Mouse (Mus musculus): Measurements from ENCODE around the gene Rps23. TPM values are rescaled to one million over a fixed set of nuclear protein-coding genes. Genes with fewer than 3 reads are reported as not detected.

Gene Rps23
- total and polyA plus RNA-seq, 2 experiments from 2014 or later = 145 to 493 TPM

DNA sequence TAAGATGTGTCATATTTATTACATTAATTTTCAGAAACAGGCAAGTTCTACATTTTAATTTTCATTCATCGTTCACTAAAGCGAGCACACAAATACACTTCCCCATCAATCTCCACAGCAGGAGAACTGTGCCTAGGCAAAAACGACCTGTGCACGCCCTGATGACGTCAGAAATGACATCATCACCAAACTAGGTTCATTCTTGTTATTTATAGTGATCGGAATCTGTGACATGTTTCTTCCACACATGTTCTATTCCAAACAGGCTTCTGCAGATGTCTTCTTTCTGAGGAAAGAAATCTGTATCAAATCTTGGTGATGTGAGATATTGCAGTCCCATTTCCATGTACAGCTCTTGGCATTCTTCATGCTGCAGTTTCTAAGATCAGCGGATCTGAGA lies 13.1 kb downstream of the Rps23 start:
- whole genome bisulfite sequencing = 84% methylated on average over 7 of the region's 7 CpGs
- Histone ChIP-seq H3K36me3 (ENCODE audit: insufficient read depth) (no peaks in the 10 kb centered on the region), H3K4me2 (ENCODE audit: low read depth) (no peak overlapping the region), H3K4me1 (ENCODE audit: insufficient read depth) (no peaks in the 10 kb centered on the region), H3K27ac (ENCODE audit: low read depth, low read length) (no peak overlapping the region), H3K4me3 (ENCODE audit: low read depth, low read length) (no peak overlapping the region), H3K27me3 (ENCODE audit: insufficient read depth, low read length) (no peaks in the 10 kb centered on the region), H3K9ac (no peak overlapping the region), H3K9me3 (ENCODE audit: low read length) (no peaks in the 10 kb centered on the region)
- ATAC-seq = no peak
- TF ChIP-seq CTCF (IDR thresholded peaks at IDR 0.05; ENCODE audit: low read depth) = no peak
- no peak for DNase-seq

DNA sequence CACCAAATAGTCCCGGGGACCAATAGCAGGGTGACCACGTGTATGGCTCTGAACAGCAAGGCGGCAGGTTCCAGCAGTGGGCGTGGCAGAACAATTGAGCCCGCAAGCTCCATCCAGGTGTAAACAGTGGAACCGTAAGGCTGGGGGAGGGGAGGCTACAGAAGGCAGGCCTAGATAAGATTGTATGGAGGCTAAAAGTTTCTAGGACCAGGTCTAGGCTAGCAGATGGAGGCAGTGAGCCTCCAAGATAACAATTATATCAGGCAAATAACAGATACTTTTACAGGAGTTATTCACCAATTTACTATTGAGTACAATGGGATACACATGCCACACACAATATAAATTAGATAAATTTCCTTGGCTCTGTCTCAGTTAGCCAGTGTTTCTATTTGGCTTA lies 16.4 kb downstream of the Rps23 start:
- Histone ChIP-seq H3K27ac (ENCODE audit: low read depth, low read length) (no peak overlapping the region), H3K9me3 (ENCODE audit: low read length) (no peaks in the 10 kb centered on the region), H3K9ac (no peak overlapping the region), H3K27me3 (ENCODE audit: insufficient read depth, low read length) (no peaks in the 10 kb centered on the region), H3K36me3 (ENCODE audit: insufficient read depth) (no peaks in the 10 kb centered on the region), H3K4me1 (ENCODE audit: insufficient read depth) (no peaks in the 10 kb centered on the region), H3K4me2 (ENCODE audit: low read depth) (no peak overlapping the region), H3K4me3 (ENCODE audit: low read depth, low read length) (no peak overlapping the region)
- no peak for DNase-seq
- no peak for ATAC-seq
- 63% methylated on average over 6 of the region's 6 CpGs for WGBS
- TF ChIP-seq CTCF (IDR thresholded peaks at IDR 0.05; ENCODE audit: low read depth) = no peak

DNA sequence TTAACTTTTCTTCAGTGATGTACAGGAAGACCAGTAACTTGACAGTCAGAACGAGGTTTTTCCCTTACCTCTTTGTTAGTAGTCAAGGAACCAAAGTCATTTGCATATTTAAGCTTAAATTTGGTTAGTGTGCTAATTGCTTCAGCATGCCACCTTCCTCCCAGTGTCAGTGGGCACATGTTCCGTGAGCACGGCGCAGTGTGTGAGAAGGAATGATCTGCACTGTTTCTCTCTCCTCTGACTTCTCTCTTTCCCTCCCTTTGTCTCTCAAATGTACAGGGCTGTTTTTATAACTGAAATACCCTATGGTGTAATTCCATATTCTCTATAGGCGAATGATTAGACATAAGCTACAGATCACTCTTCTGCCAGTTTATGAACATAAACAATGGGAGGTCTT lies 16.8 kb downstream of the Rps23 start:
- no peaks in the 10 kb centered on the region for H3K4me1 ChIP-seq (ENCODE audit: insufficient read depth)
- H3K4me2 ChIP-seq (ENCODE audit: low read depth) = no peak overlapping the region
- no peaks in the 10 kb centered on the region for H3K27me3 ChIP-seq (ENCODE audit: insufficient read depth, low read length)
- ATAC-seq = no peak
- WGBS = 63% methylated on average over 5 of the region's 5 CpGs
- no peaks in the 10 kb centered on the region for H3K36me3 ChIP-seq (ENCODE audit: insufficient read depth)
- H3K9me3 ChIP-seq (ENCODE audit: low read length) = no peaks in the 10 kb centered on the region
- no peak for TF ChIP-seq CTCF (IDR thresholded peaks at IDR 0.05; ENCODE audit: low read depth)
- no peak overlapping the region for H3K27ac ChIP-seq (ENCODE audit: low read depth, low read length)
- no peak overlapping the region for H3K9ac ChIP-seq
- DNase-seq = no peak
- no peak overlapping the region for H3K4me3 ChIP-seq (ENCODE audit: low read depth, low read length)

DNA sequence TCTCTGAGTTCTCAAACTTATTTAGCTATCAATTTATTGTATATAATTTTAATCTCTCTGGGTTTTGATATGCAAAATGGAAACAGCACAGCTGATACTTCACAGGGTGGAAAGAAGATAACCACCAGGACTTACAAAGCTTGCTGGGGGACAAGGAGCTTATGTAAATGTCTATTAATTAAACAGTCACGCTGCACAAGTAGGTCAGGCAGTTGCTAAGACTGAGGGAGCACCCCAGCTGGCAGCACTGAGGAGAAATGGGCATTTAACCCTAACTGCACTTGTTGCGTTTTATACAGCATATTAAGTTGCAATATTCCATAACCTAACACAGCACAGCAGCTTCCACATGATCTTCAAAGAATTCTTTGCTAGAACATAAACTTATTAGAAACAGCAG lies 36.1 kb downstream of the Rps23 start:
- Histone ChIP-seq H3K27me3 (ENCODE audit: insufficient read depth, low read length) (no peaks in the 10 kb centered on the region), H3K36me3 (ENCODE audit: insufficient read depth) (no peaks in the 10 kb centered on the region), H3K27ac (ENCODE audit: low read depth, low read length) (no peak overlapping the region), H3K9ac (no peak overlapping the region), H3K4me2 (ENCODE audit: low read depth) (no peak overlapping the region), H3K9me3 (ENCODE audit: low read length) (no peaks in the 10 kb centered on the region; the same call in 1 of the 2 replicates), H3K4me3 (ENCODE audit: low read depth, low read length) (no peak overlapping the region), H3K4me1 (ENCODE audit: insufficient read depth) (no peaks in the 10 kb centered on the region)
- TF ChIP-seq CTCF (IDR thresholded peaks at IDR 0.05; ENCODE audit: low read depth) = no peak
- DNase-seq (no peak), ATAC-seq (no peak; the same call in 1 of the 2 replicates)
- WGBS = 21% methylated on average over 2 of the region's 2 CpGs

DNA sequence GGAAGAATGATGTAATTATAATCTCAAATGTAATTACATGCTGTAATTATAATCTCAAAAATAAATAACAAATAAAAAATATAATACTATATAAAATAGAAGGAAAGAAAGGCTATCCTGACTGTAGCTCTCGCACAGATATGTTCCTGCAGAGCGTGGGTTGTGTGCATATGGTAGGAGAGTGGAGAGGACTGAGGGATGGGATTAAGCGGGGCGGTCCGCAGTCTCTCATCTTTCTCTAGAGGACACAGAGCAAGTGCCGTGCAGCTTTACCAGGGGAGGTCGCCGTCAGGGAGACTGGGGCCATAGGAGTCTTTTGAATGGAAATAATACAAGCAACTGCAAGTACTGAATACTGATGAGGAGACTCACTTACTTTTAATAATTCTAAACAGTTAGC lies 37.8 kb downstream of the Rps23 start:
- Histone ChIP-seq H3K4me2 (ENCODE audit: low read depth) (no peak overlapping the region), H3K4me1 (ENCODE audit: insufficient read depth) (no peaks in the 10 kb centered on the region), H3K4me3 (ENCODE audit: low read depth, low read length) (no peak overlapping the region), H3K9me3 (ENCODE audit: low read length) (no peaks in the 10 kb centered on the region; the same call in 1 of the 2 replicates), H3K9ac (no peak overlapping the region), H3K27me3 (ENCODE audit: insufficient read depth, low read length) (no peaks in the 10 kb centered on the region), H3K36me3 (ENCODE audit: insufficient read depth) (no peaks in the 10 kb centered on the region), H3K27ac (ENCODE audit: low read depth, low read length) (no peak overlapping the region)
- DNase-seq (no peak), ATAC-seq (no peak)
- TF ChIP-seq CTCF (IDR thresholded peaks at IDR 0.05; ENCODE audit: low read depth) = no peak
- WGBS = 60% methylated on average over 8 of the region's 8 CpGs

DNA sequence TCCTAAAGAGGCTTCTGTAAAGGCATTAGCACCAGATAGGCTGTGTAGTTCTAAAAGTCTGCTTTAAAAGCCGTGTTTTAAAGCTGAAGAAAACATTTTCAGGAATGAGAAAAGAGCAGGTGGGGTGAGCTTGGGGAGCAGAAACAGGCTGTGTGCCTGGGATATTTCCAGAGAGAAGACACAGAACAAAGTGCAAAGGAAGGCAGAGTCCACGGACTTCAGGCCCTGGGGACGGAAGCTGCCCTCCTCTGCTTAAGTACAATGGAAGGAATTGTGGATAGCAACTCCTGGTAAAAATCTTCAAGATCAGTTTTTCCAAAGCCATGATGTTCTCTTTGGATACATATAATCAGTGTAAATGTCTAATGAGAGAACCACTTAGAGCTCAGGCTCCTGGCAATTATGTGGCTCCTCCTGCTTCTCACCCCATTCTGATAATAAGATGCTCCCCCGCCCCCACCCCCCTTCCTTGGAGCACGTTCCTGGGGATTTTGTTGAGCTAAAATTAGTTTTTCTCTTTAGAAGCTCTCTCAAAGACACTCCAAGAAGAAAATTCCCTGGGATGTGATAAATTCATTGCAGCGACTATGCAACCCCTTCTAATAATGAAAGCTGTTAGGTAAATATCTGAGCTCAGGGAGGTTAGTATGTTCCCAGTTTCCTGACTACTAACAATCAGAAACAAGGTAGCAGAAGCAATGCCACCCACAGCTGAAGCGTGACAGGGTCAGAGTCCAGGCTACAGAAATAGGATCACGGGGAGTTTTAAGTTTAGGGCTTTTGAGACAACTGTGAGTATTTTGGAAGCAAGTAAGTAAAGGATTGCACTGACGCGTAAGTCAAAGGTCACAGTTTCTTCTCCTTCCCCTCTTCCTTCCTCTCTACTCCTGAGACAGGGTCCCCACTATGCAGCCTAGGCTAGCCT lies 40.3 kb downstream of the Rps23 start:
- Histone ChIP-seq H3K27ac (ENCODE audit: low read depth, low read length) (peak overlapping the region; percentile 17), H3K9me3 (ENCODE audit: low read length) (no peaks in the 10 kb centered on the region), H3K27me3 (ENCODE audit: insufficient read depth, low read length) (no peaks in the 10 kb centered on the region), H3K4me2 (ENCODE audit: low read depth) (no peak overlapping the region), H3K4me3 (ENCODE audit: low read depth, low read length) (no peak overlapping the region), H3K9ac (no peak overlapping the region), H3K36me3 (ENCODE audit: insufficient read depth) (no peaks in the 10 kb centered on the region), H3K4me1 (ENCODE audit: insufficient read depth) (no peaks in the 10 kb centered on the region)
- DNase-seq (no peak), ATAC-seq (peak; percentile 40; the same call in 1 of the 2 replicates)
- 48% methylated on average over 10 of the region's 10 CpGs for WGBS
- no peak for TF ChIP-seq CTCF (IDR thresholded peaks at IDR 0.05; ENCODE audit: low read depth)

DNA sequence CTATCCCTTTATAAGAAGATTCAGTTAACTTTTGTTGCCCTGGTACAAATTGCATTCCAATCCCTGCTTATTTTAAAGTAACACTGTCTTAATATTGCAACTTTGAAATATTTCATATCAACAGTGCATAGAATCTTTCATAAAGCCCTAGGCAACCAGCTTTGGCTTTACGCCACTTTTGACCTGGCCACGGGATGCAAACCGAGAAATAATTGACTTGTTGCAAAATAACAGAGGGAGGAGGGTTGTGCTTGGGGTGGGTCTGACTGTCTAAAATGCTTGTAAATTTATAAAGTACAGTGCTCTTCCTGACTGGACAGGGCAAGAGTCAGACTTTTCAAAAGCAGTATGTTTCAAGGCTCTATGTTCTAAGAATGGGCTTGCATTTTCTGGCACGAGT lies 41.8 kb downstream of the Rps23 start:
- H3K4me3 ChIP-seq (ENCODE audit: low read depth, low read length) = no peak overlapping the region
- H3K27ac ChIP-seq (ENCODE audit: low read depth, low read length) = no peak overlapping the region
- TF ChIP-seq CTCF (IDR thresholded peaks at IDR 0.05; ENCODE audit: low read depth) = no peak
- DNase-seq (no peak), ATAC-seq (no peak)
- WGBS = 86% methylated on average over 4 of the region's 4 CpGs
- no peak overlapping the region for H3K9ac ChIP-seq
- no peaks in the 10 kb centered on the region for H3K36me3 ChIP-seq (ENCODE audit: insufficient read depth)
- no peaks in the 10 kb centered on the region for H3K27me3 ChIP-seq (ENCODE audit: insufficient read depth, low read length)
- no peaks in the 10 kb centered on the region for H3K9me3 ChIP-seq (ENCODE audit: low read length)
- no peak overlapping the region for H3K4me2 ChIP-seq (ENCODE audit: low read depth)
- H3K4me1 ChIP-seq (ENCODE audit: insufficient read depth) = no peaks in the 10 kb centered on the region
